Comparison of ENCODE assay signal across 8 mouse cellular contexts in the genomic region with DNA sequence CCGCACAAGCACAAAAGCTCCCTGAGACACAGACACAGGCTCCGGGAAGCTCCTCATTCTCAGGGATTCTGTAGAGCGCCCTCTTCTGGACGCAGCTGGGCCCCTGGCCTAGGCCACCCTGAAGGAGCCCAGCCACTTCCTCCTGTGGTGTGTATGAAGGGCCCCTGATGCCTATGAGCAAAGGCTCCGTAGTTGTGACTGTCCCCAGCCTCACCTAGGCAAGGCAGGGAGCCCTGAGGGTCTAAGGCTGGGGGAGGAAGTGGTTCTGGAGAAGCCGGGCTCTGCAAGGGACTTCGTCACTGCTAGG. TPM values are rescaled to one million over a fixed set of nuclear protein-coding genes. Genes with fewer than 3 reads are reported as not detected.
DNase-seq lines count a peak whose midpoint lies in the region; ATAC-seq and TF ChIP-seq lines count a peak whose summit lies in the region.

No protein-coding gene starts in this region.

- H3K27me3 ChIP-seq in kidney, embryonic 14.5 days (ENCODE audit: control insufficient read depth, insufficient read depth, low read length) = peaks cover 10% of the 10 kb centered on the region; the same call in 1 of the 2 replicates
- no peaks in the 10 kb centered on the region for H3K27me3 ChIP-seq in Patski
- peaks cover 25% of the 10 kb centered on the region for H3K27me3 ChIP-seq in limb, embryonic 12.5 days
- peaks cover 15% of the 10 kb centered on the region for H3K27me3 ChIP-seq in midbrain, embryonic 14.5 days (ENCODE audit: control insufficient read depth, insufficient read depth, low read length)

- in situ Hi-C loops in Patski (cut with MboI; ENCODE audit: low pct_unique_long_range_greater_than_20kb) = loop anchor here (5.0 kb wide), 1 partner anchor 36 kb away; no protein-coding TSS in a partner anchor

- CTCF ChIA-PET in Patski (lab: Charles Lee) = interaction anchor here (0.7 to 6.2 kb wide), 10 partner anchors 9 to 165 kb away, joined by 3 to 65 read pairs (median 6); no protein-coding TSS in a partner anchor

- no peak for ATAC-seq in kidney, embryonic 14.5 days (ENCODE audit: low FRiP score, low TSS enrichment)
- peak; percentile 24 for ATAC-seq in Patski
- ATAC-seq in limb, embryonic 12.5 days (ENCODE audit: insufficient number of reproducible peaks, insufficient read depth, low FRiP score, low TSS enrichment, low read depth) = no peak
- ATAC-seq in midbrain, embryonic 14.5 days (ENCODE audit: low FRiP score, low TSS enrichment) = no peak

- H3K4me3 ChIP-seq in kidney, embryonic 14.5 days (ENCODE audit: low read length) = no peak overlapping the region
- no peak overlapping the region for H3K4me3 ChIP-seq in limb, embryonic 12.5 days (replicated peaks)
- H3K4me3 ChIP-seq in midbrain, embryonic 14.5 days (replicated peaks; ENCODE audit: low read depth, low read length) = no peak overlapping the region

- no peak for TF ChIP-seq CTCF in Patski (IDR thresholded peaks at IDR 0.05)

- WGBS in kidney, embryonic 14.5 days = 57% methylated on average over 7 of the region's 7 CpGs
- WGBS in limb, embryonic 12.5 days = 58% methylated on average over 7 of the region's 7 CpGs
- WGBS in midbrain, embryonic 14.5 days = 42% methylated on average over 7 of the region's 7 CpGs

- H3K9me3 ChIP-seq in kidney, embryonic 14.5 days (ENCODE audit: control insufficient read depth, low read length) = no peaks in the 10 kb centered on the region
- H3K9me3 ChIP-seq in limb, embryonic 12.5 days = no peaks in the 10 kb centered on the region
- H3K9me3 ChIP-seq in midbrain, embryonic 14.5 days (ENCODE audit: control insufficient read depth, low read length) = no peaks in the 10 kb centered on the region

- peaks cover 37% of the 10 kb centered on the region for H3K4me1 ChIP-seq in kidney, embryonic 14.5 days (ENCODE audit: control insufficient read depth, insufficient read depth, low read length)
- H3K4me1 ChIP-seq in limb, embryonic 12.5 days (replicated peaks) = peaks cover 39% of the 10 kb centered on the region
- H3K4me1 ChIP-seq in midbrain, embryonic 14.5 days (ENCODE audit: control insufficient read depth, insufficient read depth, low read length) = no peaks in the 10 kb centered on the region

- no peak overlapping the region for H3K27ac ChIP-seq in kidney, embryonic 14.5 days (ENCODE audit: low read depth, low read length)
- H3K27ac ChIP-seq in limb, embryonic 12.5 days = peak overlapping the region; percentile 23; the same call in 1 of the 2 replicates
- no peak overlapping the region for H3K27ac ChIP-seq in midbrain, embryonic 14.5 days (replicated peaks; ENCODE audit: low read depth, low read length)

- no peaks in the 10 kb centered on the region for H3K36me3 ChIP-seq in kidney, embryonic 14.5 days (ENCODE audit: control insufficient read depth, insufficient read depth, low read length)
- H3K36me3 ChIP-seq in limb, embryonic 12.5 days = no peaks in the 10 kb centered on the region
- no peaks in the 10 kb centered on the region for H3K36me3 ChIP-seq in midbrain, embryonic 14.5 days (ENCODE audit: control insufficient read depth, insufficient read depth, low read length)

- no peak overlapping the region for H3K4me2 ChIP-seq in kidney, embryonic 14.5 days (replicated peaks; ENCODE audit: low read depth, low read length)
- 0 out of 2 replicates have a peak overlapping the region, but pooled peaks have one; percentile 33 for H3K4me2 ChIP-seq in limb, embryonic 12.5 days
- no peak overlapping the region for H3K4me2 ChIP-seq in midbrain, embryonic 14.5 days (ENCODE audit: low read length)

- intact Hi-C loops in heart, postnatal 36 days (cut with DNase I) = no loop called here

- POLR2A ChIA-PET in Patski (lab: Charles Lee) = interaction anchor here (0.6 to 4.0 kb wide), 5 partner anchors 31 to 461 kb away, joined by 3 to 24 read pairs (median 4); no protein-coding TSS in a partner anchor

- peak; percentile 41 for DNase-seq in kidney, adult 11 months
- no peak for DNase-seq in Patski (ENCODE audit: low read depth, low spot score)
- peak; percentile 47 to 59 for DNase-seq in cerebellum, postnatal 36 days
- DNase-seq in heart, postnatal 36 days = peak; percentile 64 to 70
- peak; percentile 57 for DNase-seq in midbrain, embryonic 14.5 days
- DNase-seq in thymus, postnatal 10 days (ENCODE audit: low spot score in 2 of 2) = peak; percentile 50 to 73

- no peak overlapping the region for H3K9ac ChIP-seq in kidney, embryonic 14.5 days (ENCODE audit: low read depth, low read length)
- H3K9ac ChIP-seq in limb, embryonic 12.5 days (replicated peaks) = no peak overlapping the region
- no peak overlapping the region for H3K9ac ChIP-seq in midbrain, embryonic 14.5 days (replicated peaks; ENCODE audit: low read length)

RNA-seq across cellular contexts. Expression of a gene that starts 3.8 kb away (rescaled TPM):
- polyA plus RNA-seq in kidney, embryonic 14.5 days (2014; fragmentation: Nextera tagmentation; extraction: Ambion mirVana) = not detected in 2 replicates
- polyA plus RNA-seq in Patski (2021) = 31.3 TPM
- under 1 TPM; 0.16 to 0.50 TPM for total RNA-seq in heart, postnatal 36 days (2021)
- 0.05 and 0.06 TPM in 2 replicates for polyA plus RNA-seq in limb, embryonic 12.5 days (2016; fragmentation: Nextera tagmentation; extraction: Ambion mirVana)
- not detected in 2 replicates for polyA plus RNA-seq in midbrain, embryonic 14.5 days (2014; fragmentation: Nextera tagmentation; extraction: Ambion mirVana)

RNA-seq across cellular contexts. Expression of a gene that starts 24.9 kb away (rescaled TPM):
- polyA plus RNA-seq in kidney, embryonic 14.5 days (2014; fragmentation: Nextera tagmentation; extraction: Ambion mirVana) = not detected in 2 replicates
- polyA plus RNA-seq in Patski (2021) = not detected
- total RNA-seq in heart, postnatal 36 days (2021) = not detected
- polyA plus RNA-seq in limb, embryonic 12.5 days (2016; fragmentation: Nextera tagmentation; extraction: Ambion mirVana) = not detected in 2 replicates
- polyA plus RNA-seq in midbrain, embryonic 14.5 days (2014; fragmentation: Nextera tagmentation; extraction: Ambion mirVana) = 0.12 TPM in 1 of 2 replicates, not detected in the other

RNA-seq across cellular contexts. Expression of a gene that starts 43.1 kb away (rescaled TPM):
- polyA plus RNA-seq in kidney, embryonic 14.5 days (2014; fragmentation: Nextera tagmentation; extraction: Ambion mirVana) = 2.7 and 5.3 TPM in 2 replicates
- 0.35 TPM for polyA plus RNA-seq in Patski (2021)
- total RNA-seq in heart, postnatal 36 days (2021) = 1 to 10 TPM; 5.2 to 5.5 TPM
- 2.3 and 2.7 TPM in 2 replicates for polyA plus RNA-seq in limb, embryonic 12.5 days (2016; fragmentation: Nextera tagmentation; extraction: Ambion mirVana)
- polyA plus RNA-seq in midbrain, embryonic 14.5 days (2014; fragmentation: Nextera tagmentation; extraction: Ambion mirVana) = 1.6 and 2.1 TPM in 2 replicates

Comparison
In these comparisons a context has a peak if more than half of its experiments do, and no peak if none do; other contexts are left out.
1. RNA of a gene that starts 3.8 kb away (polyA plus RNA-seq): 31.3 TPM in Patski (single experiment); 0.05 to 0.06 TPM in limb, embryonic 12.5 days, not detected in kidney, embryonic 14.5 days and not detected in midbrain, embryonic 14.5 days; every median in the first group is over 10 times any median in the second.